Mouse (Mus musculus) forebrain, embryonic 16.5 days (tissue): Measurements from ENCODE around the gene Eri3. TPM values are rescaled to one million over a fixed set of nuclear protein-coding genes. Genes with fewer than 3 reads are reported as not detected.

Experiments
- ATAC-seq: fragments of 200-750 bp; cut with Nextera tagmentation; 2 replicates; pipeline ENCODE4 v1.8.0; 2017; ENCODE audit warnings: mild to moderate bottlenecking, moderate library complexity
- H3K27ac ChIP-seq: fragments of 300-500 bp; sonication (generic); 2 replicates; pipeline ENCODE4 v1.5.1; 2014; ENCODE audit warnings: low read length, control low read depth
- H3K27me3 ChIP-seq: fragments of 300-500 bp; sonication (generic); replicated peaks from 2 replicates; pipeline ENCODE4 v1.6.1; 2014; ENCODE audit warnings: low read length; ENCODE audit not compliant: control insufficient read depth, insufficient read depth
- H3K36me3 ChIP-seq: fragments of 300-500 bp; sonication (generic); 2 replicates; pipeline ENCODE4 v1.6.1; 2014; ENCODE audit not compliant: control insufficient read depth, insufficient read depth
- H3K4me1 ChIP-seq: fragments of 300-500 bp; sonication (generic); replicated peaks from 2 replicates; pipeline ENCODE4 v1.6.1; 2014; ENCODE audit warnings: low read length; ENCODE audit not compliant: control insufficient read depth, insufficient read depth
- H3K4me2 ChIP-seq: fragments of 300-500 bp; sonication (generic); 2 replicates; pipeline ENCODE4 v1.6.1; 2014; ENCODE audit warnings: mild to moderate bottlenecking, low read length, control low read depth
- H3K4me3 ChIP-seq: fragments of 300-500 bp; sonication (generic); replicated peaks from 2 replicates; pipeline ENCODE4 v1.5.1; 2014; ENCODE audit warnings: mild to moderate bottlenecking, low read length, control low read depth
- H3K9ac ChIP-seq: fragments of 300-500 bp; sonication (generic); replicated peaks from 2 replicates; pipeline ENCODE4 v1.6.1; 2014; ENCODE audit warnings: low read depth, low read length, control low read depth
- H3K9me3 ChIP-seq: fragments of 300-500 bp; sonication (generic); 2 replicates; pipeline ENCODE4 v1.6.1; 2016; ENCODE audit warnings: low read length; ENCODE audit not compliant: control insufficient read depth
- WGBS: fragments of 180-500 bp; shearing (Covaris S2); extraction: QIAGEN DNeasy Blood & Tissue Kit; methylation state at CpG from one replicate; pipeline ENCODE4 v1.1.7; 2014; 5-methylcytosine and 5-hydroxymethylcytosine counted together
- polyA plus RNA-seq: library from polyadenylated mRNA; unstranded; fragments of >200 nt; fragmentation: Nextera tagmentation; extraction: Ambion mirVana; gene quantifications from 2 replicates; pipeline ENCODE4 v1.2.1, GENCODE M21; 2015

Gene Eri3
- polyA plus RNA-seq, 1 experiment from 2014 or later: 256 TPM

DNA sequence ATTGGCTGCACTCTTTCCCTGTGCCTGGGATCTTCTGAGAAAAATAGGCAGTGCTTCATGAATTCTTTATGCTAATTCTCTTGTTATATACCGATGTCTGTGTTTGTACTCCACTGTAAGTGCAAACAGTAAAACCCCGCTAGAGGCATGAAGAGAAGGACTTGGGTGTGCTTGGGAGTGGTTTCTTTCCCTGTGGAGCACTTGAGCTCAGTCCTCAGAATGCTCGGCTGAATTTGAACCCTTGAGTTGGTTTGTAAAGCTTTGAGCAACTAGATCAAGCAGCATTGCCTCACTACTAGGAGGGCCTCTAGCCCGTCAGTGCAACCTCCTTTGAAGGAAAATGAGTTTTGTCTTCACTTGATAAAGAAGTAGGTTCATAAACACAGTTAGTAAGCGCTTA is 42.0 kb downstream of the Eri3 start:
- ATAC-seq: no peak
- Histone ChIP-seq H3K9ac (no peak overlapping the region), H3K4me3 (no peak overlapping the region), H3K9me3 (no peaks in the 10 kb centered on the region), H3K27me3 (no peaks in the 10 kb centered on the region), H3K4me1 (peaks cover 4% of the 10 kb centered on the region; the same call in 1 of the 2 replicates), H3K36me3 (peaks cover 1% of the 10 kb centered on the region; the same call in 1 of the 2 replicates), H3K4me2 (no peak overlapping the region), H3K27ac (no peak overlapping the region)
- WGBS: 86% methylated on average over 5 of the region's 5 CpGs

DNA sequence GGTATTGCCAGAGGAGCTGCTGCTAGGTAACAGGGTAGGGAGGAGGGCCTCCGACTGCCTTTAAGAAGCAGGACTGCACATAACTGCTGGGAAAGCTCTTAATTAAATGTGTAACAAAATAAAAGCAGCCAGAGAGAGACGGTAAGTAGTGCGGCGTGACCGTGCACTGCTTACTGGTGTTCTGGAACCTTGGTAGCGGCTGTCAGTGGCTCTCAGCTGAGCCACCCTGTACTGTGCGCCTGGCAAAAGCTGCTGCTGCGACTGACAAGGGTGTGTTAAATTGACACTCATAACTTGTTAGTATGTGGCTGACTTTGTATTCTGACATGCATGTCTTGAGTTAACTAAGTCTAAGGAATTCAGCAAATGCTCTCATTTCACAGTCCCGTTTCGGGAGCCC is 45.1 kb downstream of the Eri3 start:
- no peak for ATAC-seq
- 53% methylated on average over 10 of the region's 10 CpGs for WGBS

DNA sequence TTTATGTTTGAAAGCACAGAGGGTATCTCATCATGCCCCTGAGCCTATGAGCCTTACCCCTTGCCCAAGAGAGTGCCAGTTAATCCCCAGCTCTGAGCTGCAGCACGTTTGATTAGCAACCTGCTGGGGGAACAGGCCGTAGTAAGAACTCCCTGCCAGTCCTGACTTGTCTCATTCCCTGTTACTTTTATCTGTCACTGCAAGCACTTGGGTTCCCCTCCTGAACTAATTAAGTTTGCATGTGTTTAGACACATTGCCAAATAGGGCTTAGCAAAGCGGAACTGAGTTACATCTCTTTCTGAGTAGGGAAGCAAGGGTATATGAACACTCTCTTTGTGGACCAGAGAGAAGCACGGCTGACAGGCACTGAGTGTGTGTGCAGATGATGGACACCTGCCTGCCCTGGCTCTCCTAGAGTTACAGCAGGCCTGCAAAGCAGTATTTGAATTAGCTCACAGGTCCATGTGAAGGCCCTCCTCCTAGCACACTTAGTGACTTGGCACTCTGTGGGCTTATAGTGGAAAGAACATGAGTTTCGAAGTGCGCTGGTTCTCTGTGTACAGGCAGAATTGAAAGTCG is 49.9 kb downstream of the Eri3 start:
- no peak overlapping the region for H3K4me2 ChIP-seq
- H3K9me3 ChIP-seq: no peaks in the 10 kb centered on the region
- 0 out of 2 replicates have a peak, but pooled peaks have one; percentile 34 for ATAC-seq
- H3K9ac ChIP-seq: no peak overlapping the region
- 41% methylated on average over 7 of the region's 7 CpGs for WGBS
- H3K27ac ChIP-seq: no peak overlapping the region
- peaks cover 18% of the 10 kb centered on the region for H3K4me1 ChIP-seq
- no peak overlapping the region for H3K4me3 ChIP-seq
- H3K36me3 ChIP-seq: peaks cover 8% of the 10 kb centered on the region; the same call in 1 of the 2 replicates
- no peaks in the 10 kb centered on the region for H3K27me3 ChIP-seq

More for the DNA sequence above, 45.1 kb downstream of the Eri3 start:
- no peaks in the 10 kb centered on the region for H3K27me3 ChIP-seq
- no peaks in the 10 kb centered on the region for H3K9me3 ChIP-seq
- peaks cover 8% of the 10 kb centered on the region; the same call in 1 of the 2 replicates for H3K36me3 ChIP-seq
- H3K27ac ChIP-seq: no peak overlapping the region
- H3K4me1 ChIP-seq: 0 out of 2 replicates have a peak, but pooled peaks cover 2% of the 10 kb centered on the region
- no peak overlapping the region for H3K4me3 ChIP-seq
- no peak overlapping the region for H3K9ac ChIP-seq
- H3K4me2 ChIP-seq: no peak overlapping the region

DNA sequence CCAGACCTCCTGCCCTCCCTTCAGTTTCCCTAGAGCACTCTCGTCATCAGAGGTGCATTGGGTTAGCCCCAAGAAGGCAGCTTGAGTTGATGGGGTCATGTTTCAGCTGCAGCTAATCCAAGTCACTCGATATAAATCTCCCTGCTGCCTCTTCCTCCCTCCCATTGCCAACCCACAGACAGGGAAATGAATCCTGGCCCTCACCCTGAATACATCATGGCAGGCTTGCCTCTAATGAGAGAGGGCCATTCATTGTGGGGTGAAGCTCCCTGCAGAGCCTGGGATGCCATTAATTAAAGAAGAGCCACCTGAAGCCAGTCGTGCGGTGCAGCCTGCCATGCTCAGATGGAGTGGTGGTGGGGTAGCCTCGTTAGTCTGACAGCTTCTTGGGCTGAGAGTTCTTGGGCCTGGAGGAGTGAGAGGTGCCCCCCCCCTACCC is 51.2 kb downstream of the Eri3 start:
- Histone ChIP-seq H3K9ac (no peak overlapping the region), H3K27ac (no peak overlapping the region), H3K4me3 (no peak overlapping the region), H3K4me2 (no peak overlapping the region), H3K36me3 (peaks cover 8% of the 10 kb centered on the region; the same call in 1 of the 2 replicates), H3K27me3 (no peaks in the 10 kb centered on the region), H3K4me1 (peaks cover 24% of the 10 kb centered on the region), H3K9me3 (no peaks in the 10 kb centered on the region)
- 4% methylated on average over 5 of the region's 5 CpGs for WGBS
- ATAC-seq: peak; percentile 59

DNA sequence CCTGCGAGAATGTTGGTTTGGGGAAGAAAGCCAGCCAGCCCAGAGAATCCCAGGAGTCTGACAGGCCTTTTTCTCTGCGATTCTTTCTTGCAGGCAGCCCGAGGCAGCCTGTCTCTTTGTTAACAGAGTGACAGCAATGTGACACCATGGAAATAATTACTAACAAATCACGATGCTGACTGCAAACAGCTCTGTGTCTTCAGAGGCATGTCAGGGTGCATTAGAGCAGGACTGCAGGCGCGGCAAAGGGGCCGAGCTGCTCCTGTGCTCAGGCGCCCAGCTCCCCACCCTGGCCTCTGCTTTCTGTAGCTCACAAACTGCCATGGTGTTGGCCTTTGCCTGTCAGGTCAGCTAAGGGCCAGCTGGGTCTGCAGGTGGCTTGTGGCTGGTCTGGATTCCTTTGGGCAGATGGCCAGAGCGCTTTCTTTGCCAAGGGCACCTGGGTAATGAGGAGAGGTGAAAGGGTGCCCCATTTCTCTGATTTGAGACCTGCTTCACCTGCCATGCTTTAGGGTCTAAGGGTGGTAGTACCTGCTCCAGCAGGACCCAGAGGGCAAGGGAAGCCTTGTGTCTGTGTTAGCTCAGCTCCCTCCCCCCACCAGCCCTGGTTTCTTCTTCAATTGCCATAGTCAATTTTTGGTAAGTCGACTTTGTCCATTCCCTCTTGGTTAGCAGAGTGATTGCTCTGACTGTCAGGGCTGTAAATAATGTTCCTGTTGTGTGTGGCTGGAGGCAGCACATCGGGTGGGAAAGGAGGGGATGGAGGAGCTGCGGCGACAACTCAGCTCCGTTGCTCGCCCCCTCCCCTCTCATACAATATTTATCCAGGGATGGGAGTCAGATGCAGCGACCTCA is 55.2 kb downstream of the Eri3 start:
- no peak overlapping the region for H3K4me3 ChIP-seq
- peak overlapping the region; percentile 18; the same call in 1 of the 2 replicates for H3K9ac ChIP-seq
- H3K36me3 ChIP-seq: no peaks in the 10 kb centered on the region
- 38% methylated on average over 16 of the region's 16 CpGs for WGBS
- H3K27me3 ChIP-seq: no peaks in the 10 kb centered on the region
- H3K4me2 ChIP-seq: no peak overlapping the region
- ATAC-seq: peak; percentile 49; the same call in 1 of the 2 replicates
- no peaks in the 10 kb centered on the region for H3K9me3 ChIP-seq
- H3K27ac ChIP-seq: peak overlapping the region; percentile 17; the same call in 1 of the 2 replicates
- H3K4me1 ChIP-seq: peaks cover 31% of the 10 kb centered on the region

DNA sequence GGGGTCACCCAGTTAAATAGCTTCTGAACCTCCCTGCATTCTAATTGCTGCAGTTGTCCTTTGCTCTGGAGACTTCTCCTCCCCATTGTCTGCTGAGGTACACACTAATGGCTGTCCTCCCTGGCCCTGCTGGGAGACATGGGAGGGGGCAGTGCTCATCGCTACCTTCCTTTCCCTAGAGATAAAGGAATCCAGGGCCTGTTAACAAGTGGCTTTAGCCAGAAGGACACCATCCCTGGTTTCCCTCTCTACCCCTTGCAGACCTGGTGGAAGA is 55.7 kb downstream of the Eri3 start:
- no peak for ATAC-seq
- H3K9me3 ChIP-seq: no peaks in the 10 kb centered on the region
- 62% methylated on average over 1 of the region's 1 CpGs for WGBS
- H3K4me1 ChIP-seq: peaks cover 28% of the 10 kb centered on the region
- no peaks in the 10 kb centered on the region for H3K27me3 ChIP-seq
- H3K4me3 ChIP-seq: no peak overlapping the region
- H3K4me2 ChIP-seq: no peak overlapping the region
- H3K36me3 ChIP-seq: no peaks in the 10 kb centered on the region
- H3K9ac ChIP-seq: no peak overlapping the region
- no peak overlapping the region for H3K27ac ChIP-seq

DNA sequence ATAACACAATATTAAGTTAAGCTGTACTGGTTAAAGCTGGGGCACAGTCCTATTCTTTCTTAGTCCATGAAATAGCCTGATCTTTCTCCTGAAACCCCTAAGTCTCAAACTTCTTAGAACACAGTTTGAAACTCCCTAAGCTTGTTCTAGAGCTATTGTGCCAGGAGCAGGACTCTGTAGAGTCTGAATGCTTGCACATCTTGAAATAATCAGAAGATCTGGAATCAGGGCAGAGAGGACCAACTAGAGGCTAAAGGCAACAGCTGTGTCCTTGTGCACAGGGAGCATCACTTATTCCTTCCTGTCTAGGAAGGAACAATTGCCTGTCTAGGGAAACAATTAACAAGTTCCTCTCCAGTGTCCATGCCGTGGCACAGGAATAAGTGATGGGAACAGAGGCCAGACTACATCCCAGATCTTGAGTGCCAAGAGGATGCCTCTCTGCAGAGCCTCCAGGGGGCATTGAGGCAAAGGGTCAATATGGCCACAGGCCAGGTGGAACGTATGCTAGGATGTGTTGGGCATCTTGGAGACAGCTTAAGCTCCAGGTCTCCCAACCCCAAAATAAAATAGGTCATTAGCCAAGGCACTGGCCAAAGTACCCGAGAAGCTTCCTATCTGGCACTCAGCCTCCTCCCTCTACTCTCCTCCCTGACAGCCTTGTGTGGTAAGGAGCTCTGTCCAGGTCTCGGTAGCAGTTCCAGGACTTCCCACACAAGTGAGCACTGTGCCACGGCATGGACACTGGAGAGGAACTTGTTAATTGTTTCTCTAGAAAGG is 56.9 kb downstream of the Eri3 start:
- Histone ChIP-seq H3K9ac (no peak overlapping the region), H3K9me3 (no peaks in the 10 kb centered on the region), H3K4me1 (peaks cover 22% of the 10 kb centered on the region), H3K27ac (no peak overlapping the region), H3K4me2 (no peak overlapping the region), H3K4me3 (no peak overlapping the region), H3K27me3 (no peaks in the 10 kb centered on the region), H3K36me3 (no peaks in the 10 kb centered on the region)
- 84% methylated on average over 5 of the region's 5 CpGs for WGBS
- ATAC-seq: no peak

DNA sequence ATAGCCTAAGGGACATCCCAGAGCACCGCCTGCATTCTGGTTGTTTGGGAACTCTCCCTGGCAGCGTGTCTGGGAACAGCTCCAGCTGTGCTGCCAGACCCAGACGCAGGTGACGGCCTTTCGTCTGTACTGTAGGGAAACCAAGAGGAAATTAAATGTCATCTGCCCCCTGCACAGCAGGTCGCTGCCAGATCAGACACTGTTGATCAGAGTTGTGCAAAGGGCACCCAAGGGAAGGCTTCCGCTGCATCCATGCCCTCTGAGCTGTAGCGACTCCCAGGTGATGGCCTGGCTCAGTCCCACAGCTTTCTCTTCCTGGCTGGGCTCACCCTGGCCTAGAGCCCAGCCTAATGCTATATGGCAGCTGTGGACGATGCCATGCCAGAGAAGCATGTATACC is 58.1 kb downstream of the Eri3 start:
- no peak overlapping the region for H3K4me2 ChIP-seq
- H3K4me3 ChIP-seq: no peak overlapping the region
- H3K36me3 ChIP-seq: no peaks in the 10 kb centered on the region
- H3K27ac ChIP-seq: no peak overlapping the region
- H3K9me3 ChIP-seq: no peaks in the 10 kb centered on the region
- no peaks in the 10 kb centered on the region for H3K27me3 ChIP-seq
- no peak overlapping the region for H3K9ac ChIP-seq
- H3K4me1 ChIP-seq: peaks cover 22% of the 10 kb centered on the region
- no peak for ATAC-seq
- 58% methylated on average over 9 of the region's 9 CpGs for WGBS
